In genomic region chr8:69939633-69940032, GRCm38 (mm10) we compare ENCODE assay signal across 8 mouse cellular contexts. TPM values are rescaled to one million over a fixed set of nuclear protein-coding genes. Genes with fewer than 3 reads are reported as not detected.
DNase-seq lines count a peak whose midpoint lies in the region; ATAC-seq and TF ChIP-seq lines count a peak whose summit lies in the region.

No protein-coding gene starts in this region.

- DNase-seq in liver, adult 2 months (ENCODE audit: extremely low read depth, low read depth, low spot score): peak; percentile 37
- no peak for DNase-seq in liver
- peak; percentile 39 for DNase-seq in embryo, embryonic 9.5 days (ENCODE audit: extremely low spot score)
- peak in 1 of 3 experiments; percentile 12 for DNase-seq in liver, embryonic 14.5 days (ENCODE audit: low read depth in 3 of 3, low spot score in 3 of 3)
- DNase-seq in spleen, postnatal 10 days (ENCODE audit: low spot score in 2 of 2): no peak
- no peak for DNase-seq in adrenal gland, adult 2 months
- DNase-seq in urinary bladder, postnatal 25 days (ENCODE audit: low spot score): no peak

- no peaks in the 10 kb centered on the region for H3K36me3 ChIP-seq in liver, adult 2 months (ENCODE audit: control insufficient read depth, insufficient read depth, low read length)
- H3K36me3 ChIP-seq in intestine, postnatal 0 days (ENCODE audit: control insufficient read depth, insufficient read depth): peaks cover 9% of the 10 kb centered on the region
- H3K36me3 ChIP-seq in liver, embryonic 14.5 days (replicated peaks; ENCODE audit: control insufficient read depth, insufficient read depth, low read depth): peaks cover 15% of the 10 kb centered on the region

- peaks cover 17% of the 10 kb centered on the region for H3K4me1 ChIP-seq in liver, adult 2 months (ENCODE audit: control insufficient read depth, insufficient read depth, low read length)
- H3K4me1 ChIP-seq in intestine, postnatal 0 days (replicated peaks; ENCODE audit: control insufficient read depth, insufficient read depth, low read length): peaks cover 13% of the 10 kb centered on the region
- H3K4me1 ChIP-seq in liver, embryonic 14.5 days (replicated peaks; ENCODE audit: control insufficient read depth in 2 of 2, insufficient read depth in 2 of 2, low read length in 1 of 2): peaks cover 0 to 46% of the 10 kb centered on the region in 2 experiments

- no peak for TF ChIP-seq CTCF in liver, adult 2 months (IDR thresholded peaks at IDR 0.05; ENCODE audit: low read depth, low read length)
- TF ChIP-seq CTCF in intestine, postnatal 0 days (IDR thresholded peaks at IDR 0.05; ENCODE audit: low read depth): no peak
- TF ChIP-seq CTCF in liver, embryonic 14.5 days (IDR thresholded peaks at IDR 0.05; ENCODE audit: low read depth): no peak

- H3K27me3 ChIP-seq in liver, adult 2 months (ENCODE audit: control insufficient read depth, insufficient read depth, low read length): no peaks in the 10 kb centered on the region
- H3K27me3 ChIP-seq in intestine, postnatal 0 days (replicated peaks; ENCODE audit: control insufficient read depth, insufficient read depth, low read length): no peaks in the 10 kb centered on the region
- no peaks in the 10 kb centered on the region for H3K27me3 ChIP-seq in liver, embryonic 14.5 days (ENCODE audit: control insufficient read depth, insufficient read depth, low read length)

- no peak for TF ChIP-seq POLR2A in liver, adult 2 months (IDR thresholded peaks at IDR 0.05; ENCODE audit: extremely low read depth, insufficient read depth, low read length)

- H3K79me2 ChIP-seq in liver, adult 2 months (ENCODE audit: control insufficient read depth, insufficient read depth, low read length): peaks cover 52% of the 10 kb centered on the region

- WGBS in liver, adult 2 months: 50% methylated on average over 3 of the region's 3 CpGs
- 22% methylated on average over 3 of the region's 3 CpGs for WGBS in intestine, postnatal 0 days
- 32% methylated on average over 3 of the region's 3 CpGs for WGBS in liver, embryonic 14.5 days (ENCODE audit: insufficient replicate concordance)

- no peak overlapping the region for H3K4me2 ChIP-seq in intestine, postnatal 0 days (replicated peaks; ENCODE audit: low read depth)
- no peak overlapping the region for H3K4me2 ChIP-seq in liver, embryonic 14.5 days (ENCODE audit: low read depth)

- no peak for TF ChIP-seq EP300 in liver, embryonic 14.5 days (IDR thresholded peaks at IDR 0.05; ENCODE audit: low read depth)

- ATAC-seq in intestine, postnatal 0 days: peak; percentile 29; the same call in 1 of the 2 replicates
- ATAC-seq in liver, embryonic 14.5 days (ENCODE audit: insufficient read depth): 0 out of 2 replicates have a peak, but pooled peaks have one; percentile 38

- H3K9me3 ChIP-seq in intestine, postnatal 0 days (ENCODE audit: control insufficient read depth): no peaks in the 10 kb centered on the region
- H3K9me3 ChIP-seq in liver, embryonic 14.5 days (ENCODE audit: control insufficient read depth, low read length): no peaks in the 10 kb centered on the region

- H3K4me3 ChIP-seq in liver, adult 2 months (ENCODE audit: insufficient read depth, low read depth, low read length): no peak overlapping the region
- H3K4me3 ChIP-seq in intestine, postnatal 0 days (ENCODE audit: low read depth, low read length): no peak overlapping the region
- H3K4me3 ChIP-seq in liver, embryonic 14.5 days (ENCODE audit: insufficient read depth in 1 of 2, low read depth in 2 of 2, low read length in 2 of 2): no peak overlapping the region

- no peak overlapping the region for H3K27ac ChIP-seq in liver, adult 2 months (replicated peaks; ENCODE audit: insufficient read depth, low read depth, low read length)
- H3K27ac ChIP-seq in intestine, postnatal 0 days (ENCODE audit: low read depth, low read length): peak overlapping the region; percentile 54
- no peak overlapping the region for H3K27ac ChIP-seq in liver, embryonic 14.5 days

- H3K9ac ChIP-seq in liver, adult 2 months (ENCODE audit: low read depth, low read length): no peak overlapping the region
- no peak overlapping the region for H3K9ac ChIP-seq in intestine, postnatal 0 days (ENCODE audit: low read depth, low read length)
- H3K9ac ChIP-seq in liver, embryonic 14.5 days (replicated peaks): no peak overlapping the region; the same call in 1 of the 2 replicates

RNA-seq across cellular contexts. Expression of gene Yjefn3, which starts 37.1 kb away (rescaled TPM):
- total RNA-seq in liver, adult 2 months (2014; rRNA removed): 0.20 and 0.83 TPM in 2 replicates
- polyA plus RNA-seq in liver, adult 2 months (2012; rRNA removed): 1.4 and 2.0 TPM in 2 replicates
- polyA plus RNA-seq in intestine, postnatal 0 days (2015; fragmentation: Nextera tagmentation; extraction: Ambion mirVana): 2.1 and 2.2 TPM in 2 replicates
- polyA plus RNA-seq in liver, embryonic 14.5 days (2012; rRNA removed): 0.30 and 0.36 TPM in 2 replicates
- polyA plus RNA-seq in liver, embryonic 14.5 days (2014; fragmentation: Nextera tagmentation; extraction: Ambion mirVana): 0.77 and 0.79 TPM in 2 replicates
- total RNA-seq in adrenal gland, adult 2 months (2021): 1 to 10 TPM; 1.9 to 4.2 TPM
- polyA plus RNA-seq in adrenal gland, adult 2 months (2012; rRNA removed): 6.6 and 10.8 TPM in 2 replicates

RNA-seq across cellular contexts. Expression of gene Ndufa13, which starts 37.3 kb away (rescaled TPM):
- 132 and 141 TPM in 2 replicates for total RNA-seq in liver, adult 2 months (2014; rRNA removed)
- polyA plus RNA-seq in liver, adult 2 months (2012; rRNA removed): 206 and 221 TPM in 2 replicates
- polyA plus RNA-seq in intestine, postnatal 0 days (2015; fragmentation: Nextera tagmentation; extraction: Ambion mirVana): 310 and 317 TPM in 2 replicates
- polyA plus RNA-seq in liver, embryonic 14.5 days (2012; rRNA removed): 26.2 and 44.8 TPM in 2 replicates
- 109 and 113 TPM in 2 replicates for polyA plus RNA-seq in liver, embryonic 14.5 days (2014; fragmentation: Nextera tagmentation; extraction: Ambion mirVana)
- 100 to 1,000 TPM; 160 to 215 TPM for total RNA-seq in adrenal gland, adult 2 months (2021)
- polyA plus RNA-seq in adrenal gland, adult 2 months (2012; rRNA removed): 83.3 and 99.4 TPM in 2 replicates

RNA-seq across cellular contexts. Expression of gene Tssk6, which starts 37.6 kb away (rescaled TPM):
- total RNA-seq in liver, adult 2 months (2014; rRNA removed): not detected in 2 replicates
- polyA plus RNA-seq in liver, adult 2 months (2012; rRNA removed): 0.09 TPM in 1 of 2 replicates, not detected in the other
- polyA plus RNA-seq in intestine, postnatal 0 days (2015; fragmentation: Nextera tagmentation; extraction: Ambion mirVana): 1.2 and 2.3 TPM in 2 replicates
- 0.41 and 0.50 TPM in 2 replicates for polyA plus RNA-seq in liver, embryonic 14.5 days (2012; rRNA removed)
- 1.7 and 1.9 TPM in 2 replicates for polyA plus RNA-seq in liver, embryonic 14.5 days (2014; fragmentation: Nextera tagmentation; extraction: Ambion mirVana)
- total RNA-seq in adrenal gland, adult 2 months (2021): under 1 TPM; 0.35 to 0.66 TPM
- polyA plus RNA-seq in adrenal gland, adult 2 months (2012; rRNA removed): 1.3 and 2.0 TPM in 2 replicates

RNA-seq across cellular contexts. Expression of gene Cilp2, which starts 52.1 kb away (rescaled TPM):
- under 0.01 TPM in 1 of 2 replicates, not detected in the other for total RNA-seq in liver, adult 2 months (2014; rRNA removed)
- 0.01 and 0.05 TPM in 2 replicates for polyA plus RNA-seq in liver, adult 2 months (2012; rRNA removed)
- 0.22 and 0.25 TPM in 2 replicates for polyA plus RNA-seq in intestine, postnatal 0 days (2015; fragmentation: Nextera tagmentation; extraction: Ambion mirVana)
- 0.03 and 0.04 TPM in 2 replicates for polyA plus RNA-seq in liver, embryonic 14.5 days (2012; rRNA removed)
- polyA plus RNA-seq in liver, embryonic 14.5 days (2014; fragmentation: Nextera tagmentation; extraction: Ambion mirVana): 0.03 TPM in 1 of 2 replicates, not detected in the other
- total RNA-seq in adrenal gland, adult 2 months (2021): under 1 TPM; 0.07 to 0.09 TPM
- polyA plus RNA-seq in adrenal gland, adult 2 months (2012; rRNA removed): 0.39 and 1.1 TPM in 2 replicates

RNA-seq across cellular contexts. Expression of gene Gatad2a, which starts 56.6 kb away (rescaled TPM):
- 11.2 and 16.8 TPM in 2 replicates for total RNA-seq in liver, adult 2 months (2014; rRNA removed)
- polyA plus RNA-seq in liver, adult 2 months (2012; rRNA removed): 35.0 and 35.5 TPM in 2 replicates
- 42.6 and 43.3 TPM in 2 replicates for polyA plus RNA-seq in intestine, postnatal 0 days (2015; fragmentation: Nextera tagmentation; extraction: Ambion mirVana)
- 18.3 and 19.2 TPM in 2 replicates for polyA plus RNA-seq in liver, embryonic 14.5 days (2012; rRNA removed)
- polyA plus RNA-seq in liver, embryonic 14.5 days (2014; fragmentation: Nextera tagmentation; extraction: Ambion mirVana): 22.7 and 32.9 TPM in 2 replicates
- total RNA-seq in adrenal gland, adult 2 months (2021): 100 to 1,000 TPM; 102 to 116 TPM
- 92.3 and 105 TPM in 2 replicates for polyA plus RNA-seq in adrenal gland, adult 2 months (2012; rRNA removed)

Comparison
In these comparisons a context has a peak if more than half of its experiments do, and no peak if none do; other contexts are left out.
1. DNase-seq: peak in liver, adult 2 months (single experiment) and embryo, embryonic 9.5 days (single experiment); none in liver (single experiment), spleen, postnatal 10 days (0 of 2), adrenal gland, adult 2 months (single experiment) and urinary bladder, postnatal 25 days (single experiment).